Mouse (Mus musculus) mesoderm, embryonic 11.5 days (tissue): ENCODE measurements at regions not wholly inside any gene's neighbourhood (a gene's known extent, or its start where the extent isn't known, plus 50 kb on each side); places are given as distances from the start of the nearest gene placed in this dataset.

ENCODE experiments used
- DNase-seq: peaks from one replicate; pipeline ENCODE4 v3.0.0-alpha.2; 2012; ENCODE audit warnings: low read depth, low spot score

DNA sequence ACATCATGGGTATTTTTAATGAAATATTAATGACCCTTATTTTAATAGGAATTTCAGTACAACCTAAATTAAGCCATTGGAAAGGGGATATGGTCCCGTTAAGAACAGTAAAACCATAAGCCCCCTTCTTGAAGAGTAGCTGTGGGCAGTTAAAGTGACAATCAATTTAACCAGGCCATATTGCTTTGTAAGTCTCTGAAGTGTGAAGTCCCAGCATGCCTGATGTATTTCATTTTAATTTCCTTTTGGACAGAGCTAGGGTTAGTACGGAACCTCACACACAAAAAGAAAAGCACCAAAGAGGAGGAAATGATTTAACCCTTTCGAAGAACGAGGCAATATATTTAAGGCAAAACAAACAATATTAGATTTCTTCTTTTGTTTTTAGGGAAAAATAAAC, 640.9 kb downstream of the Kcnj2 start:
- DNase-seq = no peak

- DNase-seq = no peak
Measured at GRCm38 (mm10) chr11:111715401-111715800, 649.4 kb downstream of the Kcnj2 start.

DNA sequence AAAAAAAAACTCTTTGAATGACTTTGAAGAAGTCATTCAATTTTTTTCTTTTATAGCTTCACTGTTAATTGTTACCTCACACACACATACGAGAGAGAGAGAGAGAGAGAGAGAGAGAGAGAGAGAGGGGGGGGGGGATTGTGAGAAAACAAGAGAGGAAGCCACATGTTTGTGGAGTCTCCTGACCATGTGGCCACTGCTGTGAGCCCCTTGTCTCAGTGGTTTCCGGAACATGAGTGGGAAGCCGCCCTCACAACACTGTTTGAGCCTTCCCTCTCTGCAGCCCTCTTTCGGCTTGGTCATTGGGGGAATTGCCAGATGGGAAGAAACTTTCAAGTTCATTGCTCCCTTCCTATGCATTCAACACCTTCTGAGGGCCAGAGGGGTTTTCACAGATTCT, 656.3 kb downstream of the Kcnj2 start:
- DNase-seq = no peak

- no peak for DNase-seq
Measured at GRCm38 (mm10) chr11:111728148-111728547, 662.2 kb downstream of the Kcnj2 start.

DNA sequence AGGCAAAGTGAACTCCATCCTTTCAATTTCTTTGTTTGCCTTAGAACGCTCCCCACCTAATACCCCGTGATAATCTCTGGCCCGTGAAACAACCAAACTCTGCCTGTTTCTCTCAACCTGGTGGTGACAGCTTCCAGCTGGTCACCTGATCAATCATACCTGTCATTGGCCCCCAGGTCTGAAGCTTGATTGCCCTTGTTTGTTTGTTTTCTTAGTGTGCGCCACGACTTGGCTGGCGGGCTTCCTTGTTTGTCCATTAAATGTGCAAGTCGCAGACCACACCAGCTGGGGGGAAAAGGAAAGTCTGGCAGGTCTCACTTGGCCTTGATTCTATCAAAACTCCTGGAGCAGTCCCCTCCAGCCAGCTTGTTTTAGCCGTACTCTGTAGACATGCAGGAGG, 666.1 kb downstream of the Kcnj2 start:
- DNase-seq = no peak

DNA sequence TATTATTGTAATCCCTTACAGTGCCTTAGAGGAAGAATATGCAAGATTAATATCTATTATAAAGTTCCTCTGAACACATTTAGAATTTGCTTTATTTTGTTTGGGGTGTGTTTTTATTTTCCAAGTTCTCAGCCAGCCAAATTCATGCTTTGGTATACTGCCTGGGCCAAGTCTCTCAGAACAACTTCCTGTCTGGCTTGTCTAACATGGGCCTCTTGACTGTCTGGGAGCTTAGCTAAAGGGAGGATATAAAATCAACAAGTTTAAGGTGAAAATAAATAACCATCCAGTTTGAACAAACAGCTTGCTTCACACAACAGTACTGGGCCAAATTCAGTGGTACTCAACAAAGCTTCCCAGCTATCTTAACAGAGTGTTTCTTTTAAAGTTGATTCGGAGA, 669.5 kb downstream of the Kcnj2 start:
- DNase-seq = no peak

- DNase-seq = no peak
Measured at GRCm38 (mm10) chr11:111735961-111736360, 670.0 kb downstream of the Kcnj2 start.

GRCm38 (mm10) chr11:111743356-111743755, 677.4 kb downstream of the Kcnj2 start:
- no peak for DNase-seq

GRCm38 (mm10) chr11:111747262-111747946, 681.4 kb downstream of the Kcnj2 start:
- peak; percentile 27 for DNase-seq

- DNase-seq = no peak
Measured at GRCm38 (mm10) chr11:111747947-111748322, 682.0 kb downstream of the Kcnj2 start.

DNA sequence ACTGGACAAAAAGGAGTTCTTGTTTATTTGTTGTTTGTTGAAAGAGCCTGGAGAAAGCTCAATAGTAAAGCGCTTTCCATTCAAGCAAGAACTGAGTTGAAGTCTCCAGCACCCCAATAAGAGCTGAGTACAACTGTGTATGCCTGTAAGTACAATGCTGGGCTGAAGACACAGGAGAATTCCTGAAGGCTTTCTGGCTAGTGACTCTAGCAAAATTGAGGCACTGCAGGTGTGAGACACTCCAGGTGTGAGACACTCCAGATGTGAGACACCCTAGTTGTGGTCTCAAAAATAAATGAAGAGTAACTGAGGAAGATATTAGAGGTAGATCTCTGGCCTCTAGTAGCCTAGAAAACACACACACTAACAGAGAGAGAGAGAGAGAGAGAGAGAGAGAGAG, 682.5 kb downstream of the Kcnj2 start:
- DNase-seq = no peak

- DNase-seq = no peak
Measured at GRCm38 (mm10) chr11:111754735-111755134, 688.8 kb downstream of the Kcnj2 start.

GRCm38 (mm10) chr11:111763081-111763480, 697.1 kb downstream of the Kcnj2 start:
- DNase-seq = no peak

DNA sequence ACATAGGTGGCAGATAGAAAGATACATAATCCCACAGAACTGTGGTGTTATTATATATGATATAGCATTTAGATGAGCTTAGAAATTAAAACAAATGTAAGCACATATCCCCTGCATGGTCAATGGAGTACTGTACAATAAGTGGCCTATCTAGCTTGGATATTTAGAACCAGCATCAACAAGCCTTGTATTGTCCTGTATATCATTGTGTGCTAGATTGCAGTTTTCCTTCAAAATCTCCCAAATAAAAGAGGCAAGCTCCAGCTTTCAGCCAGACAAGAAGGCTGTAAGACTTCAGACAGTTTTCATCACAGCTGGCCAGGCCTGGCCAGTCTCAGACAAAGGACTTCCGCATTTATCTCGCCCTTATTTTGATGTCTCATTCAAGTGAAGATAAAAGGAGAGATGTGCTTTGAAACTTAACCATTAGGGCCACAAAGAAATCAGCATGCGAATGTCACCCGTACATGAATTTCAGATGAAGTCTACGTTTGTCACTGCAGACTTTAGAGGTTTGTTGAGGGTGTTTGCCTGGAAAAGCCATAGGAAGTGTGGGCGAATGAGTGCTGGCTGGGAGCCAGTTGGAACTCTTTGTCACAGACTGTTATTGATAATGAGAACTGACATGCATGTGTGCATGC, 700.5 kb downstream of the Kcnj2 start:
- peak; percentile 34 for DNase-seq

- DNase-seq = no peak
Measured at GRCm38 (mm10) chr11:111767012-111767392, 701.0 kb downstream of the Kcnj2 start.

GRCm38 (mm10) chr11:111774108-111774679, 708.2 kb downstream of the Kcnj2 start:
- no peak for DNase-seq

DNA sequence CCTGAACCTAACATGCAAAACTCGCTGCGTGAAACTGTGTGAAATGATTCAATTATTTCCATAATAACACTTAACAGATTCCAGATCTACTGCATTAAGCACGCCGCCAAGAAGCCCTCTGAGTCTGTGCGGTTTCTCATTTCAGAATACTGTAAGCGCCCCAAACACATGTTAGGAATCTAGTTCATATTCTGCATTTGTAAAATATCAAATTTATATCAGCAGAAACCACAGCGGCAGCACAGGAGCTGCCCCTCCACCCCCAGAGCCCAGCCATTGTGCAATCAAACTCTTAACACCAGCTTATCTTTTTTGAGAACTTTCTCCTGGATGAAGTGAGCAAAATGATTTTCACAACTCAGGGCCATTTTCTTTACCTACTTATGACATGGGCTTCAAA, 715.4 kb downstream of the Kcnj2 start:
- no peak for DNase-seq

GRCm38 (mm10) chr11:111791267-111791926, 725.4 kb downstream of the Kcnj2 start:
- no peak for DNase-seq

DNA sequence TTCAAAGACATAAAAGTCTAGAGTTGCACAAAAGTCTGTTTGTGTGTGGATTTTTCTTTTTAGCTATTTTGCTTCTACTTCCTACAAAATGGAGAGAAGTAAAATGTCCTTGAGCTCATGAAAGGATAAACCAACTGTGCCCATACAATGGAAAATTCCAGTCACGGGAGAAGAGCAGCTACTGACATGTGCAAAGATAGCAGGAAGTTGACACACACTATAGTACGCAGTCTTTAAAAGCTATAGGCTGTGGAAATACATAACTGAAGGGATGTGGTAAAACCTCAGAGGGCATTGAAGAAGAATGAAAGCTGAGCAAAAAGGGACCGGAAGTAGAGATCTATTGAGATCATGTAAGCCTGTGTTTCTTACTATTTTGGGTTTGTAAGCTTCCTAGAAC, 735.1 kb downstream of the Kcnj2 start:
- no peak for DNase-seq

DNA sequence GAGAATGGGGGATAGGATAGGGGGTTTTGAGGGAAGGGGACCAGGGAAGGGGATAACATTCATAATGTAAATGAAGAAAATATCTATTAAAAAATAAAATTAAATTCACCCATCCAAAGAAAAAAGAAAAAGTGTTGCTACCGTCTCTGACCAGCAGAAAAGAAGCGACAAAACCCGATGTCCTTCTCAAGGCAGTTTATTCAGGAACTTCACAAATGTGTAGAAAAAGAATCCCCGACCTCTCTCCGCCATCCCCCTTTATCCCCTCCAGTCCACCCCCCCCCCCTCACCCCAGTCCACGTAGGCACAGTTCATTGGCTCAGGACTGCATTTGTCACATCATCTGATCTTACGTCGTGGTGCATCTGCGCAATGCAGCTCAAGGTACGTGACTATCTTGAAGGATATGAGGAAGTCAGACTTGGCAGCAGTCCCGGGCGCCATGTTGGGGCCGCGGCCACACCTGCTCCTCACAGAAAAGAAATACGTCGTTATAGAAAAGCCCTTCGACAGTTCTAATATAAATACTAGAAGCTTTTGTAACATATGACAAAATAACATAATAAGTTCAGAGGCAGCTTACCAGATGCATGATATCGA, 750.3 kb downstream of the Kcnj2 start:
- DNase-seq = no peak

DNA sequence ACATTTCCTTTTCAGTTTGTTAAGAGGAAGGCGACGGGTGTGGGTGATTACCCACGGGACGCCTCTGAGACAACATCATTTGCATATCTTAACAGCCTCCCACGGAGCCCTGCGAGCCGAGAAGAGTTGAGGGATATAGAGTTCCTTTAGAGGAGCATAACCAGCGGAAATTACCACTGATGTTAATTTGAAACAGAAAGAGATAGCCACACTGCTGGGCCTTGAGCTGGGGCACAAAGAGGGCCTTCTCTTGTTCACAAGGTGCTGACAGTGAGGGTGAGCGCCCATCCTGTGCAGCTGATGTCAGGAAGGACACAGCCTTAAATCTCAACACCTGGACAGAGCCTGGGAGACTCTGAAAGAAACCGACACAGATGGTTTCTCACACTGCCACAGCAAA, 752.2 kb downstream of the Kcnj2 start:
- DNase-seq = no peak

DNA sequence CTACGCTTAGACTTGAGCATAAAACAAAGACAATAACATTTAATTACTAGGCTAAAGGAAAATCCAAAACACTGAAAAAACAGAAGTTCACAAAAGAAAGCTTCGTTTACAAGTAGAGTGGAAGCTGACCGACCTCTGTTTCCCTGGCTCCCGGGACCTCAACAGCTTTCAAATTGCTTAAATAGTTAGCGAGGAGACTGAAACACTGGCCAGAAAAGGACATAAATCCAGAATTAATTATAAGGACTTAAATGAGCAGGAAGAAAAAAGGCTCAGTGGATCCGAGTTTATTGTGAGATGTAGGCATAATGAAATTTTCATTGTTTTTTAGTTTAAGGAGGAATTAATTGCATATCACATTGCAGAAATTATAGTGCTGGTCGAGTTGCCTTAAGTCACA, 754.4 kb downstream of the Kcnj2 start:
- no peak for DNase-seq
